Mouse (Mus musculus) forebrain, embryonic 16.5 days (tissue): ENCODE measurements around the gene Mtcl1. TPM values are rescaled to one million over a fixed set of nuclear protein-coding genes. Genes with fewer than 3 reads are reported as not detected.

Source experiments
- ATAC-seq: fragments of 200-750 bp; cut with Nextera tagmentation; 2 replicates; pipeline ENCODE4 v1.8.0; 2017; ENCODE audit warnings: mild to moderate bottlenecking, moderate library complexity
- H3K27ac ChIP-seq: fragments of 300-500 bp; sonication (generic); 2 replicates; pipeline ENCODE4 v1.5.1; 2014; ENCODE audit warnings: low read length, control low read depth
- H3K27me3 ChIP-seq: fragments of 300-500 bp; sonication (generic); replicated peaks from 2 replicates; pipeline ENCODE4 v1.6.1; 2014; ENCODE audit warnings: low read length; ENCODE audit not compliant: control insufficient read depth, insufficient read depth
- H3K36me3 ChIP-seq: fragments of 300-500 bp; sonication (generic); 2 replicates; pipeline ENCODE4 v1.6.1; 2014; ENCODE audit not compliant: control insufficient read depth, insufficient read depth
- H3K4me1 ChIP-seq: fragments of 300-500 bp; sonication (generic); replicated peaks from 2 replicates; pipeline ENCODE4 v1.6.1; 2014; ENCODE audit warnings: low read length; ENCODE audit not compliant: control insufficient read depth, insufficient read depth
- H3K4me2 ChIP-seq: fragments of 300-500 bp; sonication (generic); 2 replicates; pipeline ENCODE4 v1.6.1; 2014; ENCODE audit warnings: mild to moderate bottlenecking, low read length, control low read depth
- H3K4me3 ChIP-seq: fragments of 300-500 bp; sonication (generic); replicated peaks from 2 replicates; pipeline ENCODE4 v1.5.1; 2014; ENCODE audit warnings: mild to moderate bottlenecking, low read length, control low read depth
- H3K9ac ChIP-seq: fragments of 300-500 bp; sonication (generic); replicated peaks from 2 replicates; pipeline ENCODE4 v1.6.1; 2014; ENCODE audit warnings: low read depth, low read length, control low read depth
- H3K9me3 ChIP-seq: fragments of 300-500 bp; sonication (generic); 2 replicates; pipeline ENCODE4 v1.6.1; 2016; ENCODE audit warnings: low read length; ENCODE audit not compliant: control insufficient read depth
- WGBS: fragments of 180-500 bp; shearing (Covaris S2); extraction: QIAGEN DNeasy Blood & Tissue Kit; methylation state at CpG from one replicate; pipeline ENCODE4 v1.1.7; 2014; 5-methylcytosine and 5-hydroxymethylcytosine counted together
- polyA plus RNA-seq: library from polyadenylated mRNA; unstranded; fragments of >200 nt; fragmentation: Nextera tagmentation; extraction: Ambion mirVana; gene quantifications from 2 replicates; pipeline ENCODE4 v1.2.1, GENCODE M21; 2015

The Mtcl1 gene
- polyA plus RNA-seq, 1 experiment from 2014 or later: 44.3 TPM

GRCm38 (mm10) chr17:66450526-66451070 lies 1.0 kb upstream of the Mtcl1 start:
- no peak overlapping the region; the same call in 1 of the 2 replicates for H3K27ac ChIP-seq
- no peaks in the 10 kb centered on the region for H3K27me3 ChIP-seq
- no peak for ATAC-seq
- H3K4me3 ChIP-seq: peak overlapping the region; percentile 66
- H3K36me3 ChIP-seq: no peaks in the 10 kb centered on the region
- H3K4me1 ChIP-seq: peaks cover 40% of the 10 kb centered on the region
- H3K9me3 ChIP-seq: no peaks in the 10 kb centered on the region
- H3K4me2 ChIP-seq: peak overlapping the region; percentile 84
- whole genome bisulfite sequencing: 4% methylated on average over 18 of the region's 18 CpGs
- no peak overlapping the region; the same call in 1 of the 2 replicates for H3K9ac ChIP-seq

- Histone ChIP-seq H3K9me3 (no peaks in the 10 kb centered on the region), H3K27me3 (no peaks in the 10 kb centered on the region), H3K27ac (peak overlapping the region; percentile 89), H3K4me3 (peak overlapping the region; percentile 66), H3K4me2 (peak overlapping the region; percentile 84), H3K36me3 (no peaks in the 10 kb centered on the region), H3K4me1 (peaks cover 55% of the 10 kb centered on the region), H3K9ac (peak overlapping the region; percentile 96)
- under 1% methylated on average over 122 of the region's 136 CpGs for WGBS
- peak; percentile 40 for ATAC-seq
Measured at GRCm38 (mm10) chr17:66448421-66449405, 837 bp downstream of the Mtcl1 start.

- peaks cover 55% of the 10 kb centered on the region for H3K4me1 ChIP-seq
- H3K27me3 ChIP-seq: no peaks in the 10 kb centered on the region
- peak overlapping the region; percentile 20; the same call in 1 of the 2 replicates for H3K27ac ChIP-seq
- no peaks in the 10 kb centered on the region for H3K9me3 ChIP-seq
- H3K4me3 ChIP-seq: peak overlapping the region; percentile 66
- peak overlapping the region; percentile 84 for H3K4me2 ChIP-seq
- no peak for ATAC-seq
- H3K9ac ChIP-seq: peak overlapping the region; percentile 96
- no peaks in the 10 kb centered on the region for H3K36me3 ChIP-seq
- 2% methylated on average over 13 of the region's 13 CpGs for WGBS
Measured at GRCm38 (mm10) chr17:66447978-66448377, 1.6 kb downstream of the Mtcl1 start.

GRCm38 (mm10) chr17:66447007-66447312 lies 2.6 kb downstream of the Mtcl1 start:
- H3K9me3 ChIP-seq: no peaks in the 10 kb centered on the region
- peaks cover 55% of the 10 kb centered on the region for H3K4me1 ChIP-seq
- peak overlapping the region; percentile 96 for H3K9ac ChIP-seq
- H3K27me3 ChIP-seq: no peaks in the 10 kb centered on the region
- peak overlapping the region; percentile 66 for H3K4me3 ChIP-seq
- ATAC-seq: no peak
- WGBS: 36% methylated on average over 7 of the region's 7 CpGs
- H3K27ac ChIP-seq: no peak overlapping the region
- no peaks in the 10 kb centered on the region for H3K36me3 ChIP-seq
- H3K4me2 ChIP-seq: peak overlapping the region; percentile 84

- peak overlapping the region; percentile 66 for H3K4me3 ChIP-seq
- 42% methylated on average over 7 of the region's 7 CpGs for WGBS
- H3K9me3 ChIP-seq: no peaks in the 10 kb centered on the region
- peak overlapping the region; percentile 96 for H3K9ac ChIP-seq
- no peak overlapping the region for H3K27ac ChIP-seq
- no peaks in the 10 kb centered on the region for H3K27me3 ChIP-seq
- peaks cover 55% of the 10 kb centered on the region for H3K4me1 ChIP-seq
- peak overlapping the region; percentile 84 for H3K4me2 ChIP-seq
- no peak for ATAC-seq
- H3K36me3 ChIP-seq: no peaks in the 10 kb centered on the region
Measured at GRCm38 (mm10) chr17:66446196-66447006, 3.1 kb downstream of the Mtcl1 start.

GRCm38 (mm10) chr17:66444059-66444700 lies 5.4 kb downstream of the Mtcl1 start:
- H3K9ac ChIP-seq: peak overlapping the region; percentile 1; the same call in 1 of the 2 replicates
- ATAC-seq: peak; percentile 32
- WGBS: 28% methylated on average over 9 of the region's 9 CpGs
- H3K4me1 ChIP-seq: peaks cover 46% of the 10 kb centered on the region
- H3K36me3 ChIP-seq: no peaks in the 10 kb centered on the region
- H3K27ac ChIP-seq: peak overlapping the region; percentile 29; the same call in 1 of the 2 replicates
- no peak overlapping the region for H3K4me3 ChIP-seq
- no peaks in the 10 kb centered on the region for H3K9me3 ChIP-seq
- no peaks in the 10 kb centered on the region for H3K27me3 ChIP-seq
- H3K4me2 ChIP-seq: peak overlapping the region; percentile 24

GRCm38 (mm10) chr17:66439888-66440287 lies 9.7 kb downstream of the Mtcl1 start:
- 61% methylated on average over 6 of the region's 8 CpGs for whole genome bisulfite sequencing
- no peak overlapping the region for H3K9ac ChIP-seq
- no peak overlapping the region for H3K4me3 ChIP-seq
- H3K27me3 ChIP-seq: no peaks in the 10 kb centered on the region
- no peaks in the 10 kb centered on the region for H3K9me3 ChIP-seq
- H3K36me3 ChIP-seq: 0 out of 2 replicates have a peak, but pooled peaks cover 5% of the 10 kb centered on the region
- H3K4me1 ChIP-seq: peaks cover 40% of the 10 kb centered on the region
- H3K27ac ChIP-seq: no peak overlapping the region
- H3K4me2 ChIP-seq: no peak overlapping the region
- no peak for ATAC-seq

- Histone ChIP-seq H3K9me3 (no peaks in the 10 kb centered on the region), H3K4me1 (peaks cover 41% of the 10 kb centered on the region), H3K4me3 (no peak overlapping the region), H3K36me3 (0 out of 2 replicates have a peak, but pooled peaks cover 5% of the 10 kb centered on the region), H3K27me3 (no peaks in the 10 kb centered on the region), H3K9ac (no peak overlapping the region), H3K4me2 (no peak overlapping the region), H3K27ac (no peak overlapping the region)
- 28% methylated on average over 11 of the region's 11 CpGs for whole genome bisulfite sequencing
- no peak for ATAC-seq
Measured at GRCm38 (mm10) chr17:66439051-66439753, 10.3 kb downstream of the Mtcl1 start.
